Mouse (Mus musculus) thymus, postnatal 0 days (tissue): ENCODE data around the gene Spsb2. TPM values are rescaled to one million over a fixed set of nuclear protein-coding genes. Genes with fewer than 3 reads are reported as not detected.
"Not testable (repeated sequence)": the region's sequence is repeated elsewhere in the genome, so short reads cannot be mapped to it uniquely, and the experiment has no call there.

Source experiments
- DNase-seq: peaks from one replicate; pipeline ENCODE4 v3.0.0-alpha.2; 2015; ENCODE audit warnings: low spot score
- polyA plus RNA-seq: library from polyadenylated mRNA; unstranded; fragments of >200 nt; fragmentation: Nextera tagmentation; extraction: Ambion mirVana; gene quantifications from 2 replicates; pipeline ENCODE4 v1.2.1, GENCODE M21; 2015

The Spsb2 gene
- polyA plus RNA-seq, 1 experiment from 2014 or later = 8.9 TPM

DNA sequence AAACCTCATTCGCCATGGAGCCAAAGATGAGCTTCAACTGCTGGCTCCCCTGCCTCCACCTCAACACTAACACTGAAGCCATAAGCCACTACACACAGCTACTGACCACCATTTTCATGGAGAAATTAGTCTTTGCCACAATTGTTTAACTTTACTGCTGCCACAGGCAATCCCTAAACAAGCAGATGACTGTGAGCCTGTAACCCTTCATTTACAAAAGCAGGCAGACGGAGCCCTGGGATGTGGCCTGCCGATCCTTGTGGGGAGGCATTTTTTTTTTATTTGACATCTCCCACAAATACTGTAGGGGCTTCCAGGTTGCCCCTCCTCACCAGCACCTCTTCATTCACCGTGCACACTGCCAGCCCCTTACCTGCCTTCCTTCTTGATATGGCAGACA is 8.2 kb downstream of the Spsb2 start:
- DNase-seq = no peak

DNA sequence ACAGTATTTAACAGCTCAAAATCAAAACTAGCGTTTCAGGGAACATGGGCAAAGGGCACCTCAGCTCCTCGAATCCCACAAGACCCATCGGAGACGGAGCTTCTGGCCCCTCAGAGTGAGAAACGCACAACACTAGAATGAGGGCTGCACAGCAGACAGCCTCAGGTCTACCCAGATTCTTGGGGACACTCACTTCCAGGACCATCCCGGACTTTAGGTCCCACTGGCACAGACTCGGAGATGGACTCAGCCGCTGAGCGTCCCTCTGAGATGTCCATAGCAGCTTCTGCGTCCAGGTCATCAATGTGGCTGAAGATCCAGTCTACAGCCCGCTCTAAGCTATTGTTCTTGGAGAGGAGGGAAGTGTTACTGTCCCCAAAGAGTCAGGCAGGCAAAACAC is 8.7 kb downstream of the Spsb2 start:
- no peak for DNase-seq

DNA sequence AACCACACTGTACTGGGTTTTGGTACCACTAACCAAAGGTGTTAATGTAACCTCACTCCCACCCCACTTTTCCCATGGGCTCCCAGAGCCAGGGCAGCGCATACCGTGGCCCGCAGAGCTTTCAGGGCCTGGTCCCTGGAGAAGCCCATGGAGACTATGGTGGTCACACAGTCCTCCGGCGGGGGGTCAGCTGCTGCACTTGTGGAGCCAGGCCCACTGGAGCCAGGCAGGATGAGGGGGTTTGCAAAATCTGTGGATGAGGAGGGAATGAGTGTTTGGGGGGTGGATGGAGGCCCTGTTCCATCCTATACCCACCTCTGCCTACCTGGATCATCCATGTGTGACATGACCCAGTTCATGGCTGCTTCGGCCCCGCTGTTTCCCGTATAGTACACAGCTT is 9.1 kb downstream of the Spsb2 start:
- no peak for DNase-seq

DNA sequence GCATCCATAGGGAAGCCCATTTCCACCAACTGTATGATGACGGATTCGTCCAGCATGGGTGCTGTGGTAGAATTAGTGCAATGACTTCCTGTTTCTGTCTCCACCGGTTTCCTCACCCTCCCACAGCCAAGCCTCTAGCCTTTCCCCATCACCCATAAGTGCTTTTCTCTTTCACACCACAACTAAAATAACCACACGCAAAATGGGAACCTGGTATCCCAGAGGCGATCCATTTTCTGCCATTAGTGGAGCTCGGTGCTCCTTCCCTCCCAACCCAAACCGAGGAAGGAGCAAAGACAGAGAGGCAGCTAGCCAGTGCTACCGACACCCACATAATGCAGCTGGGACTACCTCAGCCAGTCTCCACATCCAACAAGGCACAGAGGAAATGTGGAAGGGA is 9.5 kb downstream of the Spsb2 start:
- DNase-seq = no peak

- no peak for DNase-seq
These were observed 12.4 kb downstream of the Spsb2 start for GRCm38 (mm10) chr6:124820891-124821290.

GRCm38 (mm10) chr6:124822049-124822448 is 13.6 kb downstream of the Spsb2 start:
- no peak for DNase-seq

- peak; percentile 32 for DNase-seq
These were observed 19.7 kb downstream of the Spsb2 start for GRCm38 (mm10) chr6:124828101-124828592.

DNA sequence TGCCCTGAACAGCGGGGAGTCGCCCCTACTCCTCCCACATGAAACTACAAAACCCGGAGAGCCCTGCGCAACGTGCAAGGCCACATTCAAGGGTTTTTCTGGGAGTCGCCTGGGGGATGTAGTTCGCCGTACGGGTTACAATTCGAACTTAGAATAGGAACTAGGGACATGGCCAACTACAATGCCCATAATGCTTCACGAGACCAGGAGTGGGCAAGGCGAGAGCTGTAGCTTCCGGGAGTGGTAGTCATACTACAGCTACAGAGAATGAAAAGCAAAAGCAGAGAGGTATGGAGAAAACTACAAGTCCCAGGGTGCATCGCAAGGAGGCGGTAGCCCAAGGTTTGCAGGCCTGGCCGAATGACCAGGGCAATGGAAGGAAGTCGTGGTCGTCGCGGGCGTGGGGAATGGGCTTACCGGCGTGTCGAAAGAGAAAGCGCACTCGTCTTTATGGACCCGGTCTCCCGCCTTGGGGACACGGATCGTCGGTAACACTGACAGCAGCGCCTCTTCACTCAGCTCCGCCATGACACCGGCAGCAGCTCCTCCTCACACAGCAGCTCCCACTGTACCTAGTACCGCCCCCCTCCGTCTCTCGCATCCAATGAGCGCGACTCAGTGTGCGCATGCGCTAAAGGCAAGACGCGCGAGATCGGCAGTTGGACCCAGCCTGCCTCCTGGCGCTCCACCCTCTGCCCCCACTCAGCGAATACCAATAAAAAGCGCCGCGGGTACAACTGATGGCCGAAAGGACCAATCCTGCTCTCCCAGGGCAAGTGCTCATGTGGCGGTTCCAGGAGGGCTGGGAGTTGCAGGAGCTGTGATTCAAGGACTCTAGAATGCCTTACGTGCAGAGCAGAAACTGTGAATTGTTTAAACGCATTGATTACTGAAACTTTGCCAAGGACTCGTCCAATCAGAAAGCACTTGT is 20.7 kb downstream of the Spsb2 start, which contains the start of the genes Usp5 and Cdca3:
Gene Usp5 (minus strand): TSS at position 617 of the 931 bp plus-strand sequence.
Gene Cdca3 (plus strand): TSS at position 680 of the 931 bp plus-strand sequence.
- peak; percentile 100 for DNase-seq

- DNase-seq = peak; percentile 96
These were observed 21.6 kb downstream of the Spsb2 start for GRCm38 (mm10) chr6:124829799-124830700.

DNA sequence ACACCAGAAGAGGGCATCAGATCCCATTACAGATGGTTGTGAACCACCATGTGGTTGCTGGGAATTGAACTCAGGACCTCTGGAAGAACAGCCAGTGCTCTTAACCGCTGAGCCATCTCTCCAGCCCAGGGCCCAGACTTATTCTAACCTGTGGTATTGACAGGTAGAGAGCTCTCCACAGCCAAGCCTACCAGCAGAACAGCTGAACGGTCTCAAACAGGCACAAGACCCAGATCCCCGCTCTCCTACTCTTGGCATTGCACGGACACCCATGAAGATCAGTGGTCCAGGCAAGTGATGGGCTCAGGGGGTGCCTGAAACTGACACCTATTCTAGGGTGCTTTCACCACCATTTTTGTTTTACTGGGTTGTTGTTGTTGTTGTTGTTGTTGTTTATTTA is 22.7 kb downstream of the Spsb2 start:
- DNase-seq = not testable (repeated sequence)

- no peak for DNase-seq
These were observed 23.2 kb downstream of the Spsb2 start for GRCm38 (mm10) chr6:124831649-124832048.

DNA sequence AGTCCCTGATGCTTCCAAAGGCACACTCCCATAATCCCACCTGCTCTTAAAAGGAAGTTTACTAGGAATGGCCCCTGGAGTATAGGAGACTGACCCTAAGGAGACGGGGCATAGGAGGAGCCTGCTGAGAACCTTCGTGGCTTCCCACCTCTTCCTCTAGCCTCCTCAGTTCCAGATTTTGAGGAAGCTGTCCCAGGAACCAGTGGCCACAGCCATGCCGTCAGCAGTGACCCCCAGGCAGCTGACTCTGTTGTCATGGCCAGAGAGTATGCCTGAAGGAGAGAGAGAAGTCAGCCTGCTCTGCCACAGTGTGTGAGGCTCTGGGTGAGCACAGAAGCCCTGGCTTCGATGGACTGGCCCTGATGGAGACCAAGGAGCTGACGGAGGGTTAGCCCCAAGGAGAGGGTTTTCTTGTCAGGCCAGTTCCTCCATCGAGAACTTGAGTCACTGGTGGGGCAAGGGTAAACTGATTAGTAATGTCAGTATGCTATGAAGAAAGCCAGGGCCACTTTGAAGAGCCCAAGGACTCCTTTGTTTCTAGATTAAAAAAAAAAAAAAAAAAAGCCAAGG is 26.1 kb downstream of the Spsb2 start:
- DNase-seq = no peak

DNA sequence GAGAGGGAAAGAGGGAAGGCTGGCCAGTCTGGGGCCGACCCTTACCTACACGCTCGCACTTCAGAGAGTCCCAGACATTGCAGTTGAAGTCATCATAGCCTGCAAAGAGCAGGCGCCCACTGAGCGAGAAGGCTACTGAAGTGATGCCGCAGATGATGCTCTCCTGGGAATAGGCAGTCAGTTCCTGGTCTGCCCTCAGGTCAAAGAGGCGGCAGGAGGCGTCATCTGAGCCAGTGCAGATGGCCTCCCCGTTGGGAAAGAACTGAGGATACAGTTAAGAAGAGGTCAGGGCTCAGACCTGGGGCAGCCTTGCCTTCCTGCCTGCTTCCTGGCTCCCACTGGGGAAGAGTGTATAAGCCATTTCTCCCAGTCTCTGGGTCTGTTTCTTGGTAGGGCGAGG is 27.1 kb downstream of the Spsb2 start:
- DNase-seq = no peak

DNA sequence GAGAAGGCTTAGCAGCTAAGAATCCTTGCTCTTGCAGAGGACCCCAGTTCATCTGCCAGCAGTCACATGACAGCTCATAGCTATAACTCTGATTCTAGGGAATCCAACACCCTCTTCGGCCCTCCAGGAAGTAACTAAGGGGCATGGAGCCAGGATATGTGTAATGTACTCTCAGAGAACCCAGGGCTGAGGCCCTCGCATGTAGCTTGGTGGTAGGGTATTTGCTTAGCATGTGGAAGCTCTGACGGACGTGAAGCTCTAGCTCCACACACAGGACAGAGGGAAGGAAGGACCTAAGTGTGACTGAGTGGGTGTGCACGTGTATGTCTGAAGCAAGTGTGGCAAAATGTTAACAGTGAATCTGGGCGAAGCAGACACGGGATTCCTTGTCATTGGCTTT is 27.9 kb downstream of the Spsb2 start:
- DNase-seq = no peak

GRCm38 (mm10) chr6:124839805-124840204 is 31.3 kb downstream of the Spsb2 start:
- no peak for DNase-seq

DNA sequence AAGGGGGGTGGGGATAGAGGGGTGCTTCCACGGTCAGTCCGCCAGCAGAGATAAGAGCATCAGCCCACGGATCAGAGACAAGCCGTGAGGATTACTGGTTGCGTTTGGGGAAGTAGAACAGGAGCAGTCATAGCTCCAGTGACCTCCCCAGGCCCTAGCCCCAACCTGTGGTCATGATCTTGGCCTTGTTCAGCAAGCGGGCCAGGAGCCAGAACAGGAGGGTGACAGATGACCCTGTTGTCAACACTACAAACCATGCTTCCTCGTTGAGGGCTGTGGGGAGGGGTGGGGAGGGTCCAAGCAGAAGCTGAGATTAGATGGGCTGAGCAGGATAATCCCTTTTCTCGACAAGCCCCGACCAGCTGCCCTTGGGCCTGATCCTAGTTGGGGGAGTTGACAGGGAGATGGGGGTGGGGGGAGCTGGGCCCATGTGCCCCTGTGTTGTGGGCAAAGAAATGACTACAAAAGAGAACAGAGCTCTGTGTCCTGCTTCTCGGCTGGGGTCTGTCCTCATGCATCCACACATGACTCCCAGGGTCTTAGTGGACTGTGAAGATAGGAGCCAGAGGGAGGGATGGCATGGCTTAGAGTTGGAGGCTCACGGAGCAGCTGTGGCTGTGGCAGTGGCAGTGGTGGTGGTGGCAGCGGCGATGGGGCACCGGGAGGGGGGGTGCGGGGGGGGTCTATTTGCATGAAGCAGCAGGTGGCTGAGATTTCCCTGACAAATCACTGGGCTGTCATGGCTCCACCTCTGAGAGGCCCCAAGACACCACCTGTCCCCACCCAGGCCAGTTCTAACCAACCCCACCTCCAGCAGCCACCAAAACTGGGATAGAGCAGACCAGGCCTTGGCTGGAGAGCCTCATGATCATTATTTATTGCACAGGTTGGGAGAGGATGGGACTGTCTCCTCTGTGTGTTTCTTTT is 32.0 kb downstream of the Spsb2 start, which contains the start of gene Gnb3:
Gene Gnb3 (minus strand): TSS at position 35 of the 927 bp plus-strand sequence.
- no peak for DNase-seq

- DNase-seq = peak; percentile 94
These were observed 38.8 kb downstream of the Spsb2 start for GRCm38 (mm10) chr6:124847305-124847704.

GRCm38 (mm10) chr6:124850535-124850934 is 42.1 kb downstream of the Spsb2 start:
- no peak for DNase-seq

DNA sequence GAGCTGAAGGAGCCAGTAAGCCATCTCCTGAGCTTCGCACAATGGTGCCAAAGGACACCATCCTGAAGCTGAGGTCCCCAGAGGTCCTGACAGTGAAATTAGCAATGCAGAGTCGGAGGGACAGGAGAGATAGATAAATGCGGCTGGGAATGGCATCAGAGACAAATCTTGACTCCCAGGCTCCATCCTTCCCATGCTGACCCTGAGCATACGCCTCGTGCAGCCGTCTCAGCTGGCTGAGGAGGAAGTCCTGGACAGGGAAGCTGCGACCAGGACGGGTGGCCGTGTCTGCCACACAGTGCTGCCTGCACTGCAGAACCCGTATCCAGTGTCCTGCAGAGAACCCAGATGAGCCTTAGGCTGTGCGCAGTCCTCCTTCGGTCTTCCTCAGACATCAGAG is 46.2 kb downstream of the Spsb2 start:
- DNase-seq = no peak

DNA sequence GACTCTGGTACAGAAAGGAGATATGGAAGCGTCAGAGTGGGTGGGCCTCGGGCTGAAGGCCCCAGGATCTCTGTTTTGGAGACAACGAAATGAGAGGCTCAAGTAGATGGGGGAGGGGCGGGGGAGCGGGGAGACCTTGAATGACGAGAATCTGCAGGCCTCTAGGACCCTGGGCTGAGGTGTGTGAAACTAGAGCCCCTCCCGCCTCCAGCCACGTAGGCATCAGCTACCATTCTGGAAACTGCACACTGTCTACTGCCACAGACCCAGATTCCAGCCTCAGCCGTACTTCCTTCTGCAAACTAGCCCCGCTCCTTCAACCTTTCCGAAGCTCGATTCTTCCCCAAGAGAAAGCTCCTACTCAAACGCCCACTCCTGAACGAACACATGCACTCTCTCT is 47.9 kb downstream of the Spsb2 start:
- no peak for DNase-seq
